Mouse (Mus musculus): ENCODE measurements at regions not wholly inside any gene's neighbourhood (a gene's known extent, or its start where the extent isn't known, plus 50 kb on each side); places are given as distances from the start of the nearest gene placed in this dataset.
"Not testable (repeated sequence)": the region's sequence is repeated elsewhere in the genome, so short reads cannot be mapped to it uniquely, and the experiment has no call there.

DNA sequence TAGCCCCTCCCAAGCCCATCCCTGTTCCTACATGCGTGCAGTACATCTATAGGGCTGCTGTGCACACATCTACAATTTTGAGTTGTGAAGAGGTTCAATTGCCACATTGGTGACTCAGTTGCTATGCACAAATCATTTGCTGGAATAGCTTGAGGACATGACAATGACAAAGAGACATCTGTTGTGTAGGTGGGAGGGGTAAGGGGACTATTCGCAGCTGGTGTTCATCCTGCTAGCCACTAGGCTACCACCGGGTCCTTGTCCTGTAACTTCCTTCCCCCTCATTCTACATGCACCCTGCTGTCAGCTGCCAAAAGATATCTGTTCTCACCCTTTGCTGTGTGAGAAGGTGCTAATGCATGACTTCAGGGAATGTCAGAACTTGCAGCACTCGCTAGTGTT lies 1117.7 kb upstream of the Arrdc3 start:
- Histone ChIP-seq H3K4me3 (no peak overlapping the region), H3K27ac (no peak overlapping the region)
- DNase-seq (ENCODE audit: low spot score in 2 of 2) = no peak
- no peak for TF ChIP-seq CTCF (conservative IDR thresholded peaks at IDR 0.05)

DNA sequence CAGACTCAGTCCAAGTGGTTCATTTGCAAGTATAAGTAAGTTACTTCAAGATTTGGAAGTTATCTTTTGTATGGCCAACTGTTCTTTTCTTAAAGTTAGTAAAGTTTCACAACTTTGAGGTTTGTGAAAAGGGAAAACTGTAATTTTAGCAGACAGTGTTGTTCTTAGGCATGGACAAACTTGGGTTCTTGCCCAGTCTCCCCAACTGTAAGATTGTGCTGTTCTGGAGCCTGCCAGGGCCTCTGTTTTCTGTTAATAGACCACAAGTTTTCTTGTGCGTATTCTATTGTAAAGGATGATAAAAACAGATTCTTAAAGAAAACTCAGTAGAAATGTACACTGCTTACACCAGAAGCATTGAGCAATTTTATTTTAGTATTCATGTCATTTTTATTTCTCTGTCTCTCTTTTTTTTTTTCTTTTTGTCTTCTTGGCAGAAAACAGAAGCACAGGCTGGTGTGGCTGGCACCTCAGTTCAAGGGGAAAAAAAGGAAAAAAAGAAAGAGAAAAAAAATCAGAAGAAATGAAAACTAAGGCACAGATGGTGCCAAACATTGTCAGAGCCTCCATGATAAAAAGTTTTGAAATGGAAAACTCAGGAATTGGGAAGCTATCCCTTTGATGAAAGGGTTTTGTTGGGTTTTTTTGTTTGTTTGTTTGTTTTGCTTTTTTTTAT lies 1098.1 kb upstream of the Arrdc3 start:
- Histone ChIP-seq H3K4me3 (no peak overlapping the region), H3K27ac (no peak overlapping the region)
- peak in 1 of 2 experiments; percentile 10 for DNase-seq (ENCODE audit: low spot score in 2 of 2)
- TF ChIP-seq CTCF (conservative IDR thresholded peaks at IDR 0.05) = no peak

DNA sequence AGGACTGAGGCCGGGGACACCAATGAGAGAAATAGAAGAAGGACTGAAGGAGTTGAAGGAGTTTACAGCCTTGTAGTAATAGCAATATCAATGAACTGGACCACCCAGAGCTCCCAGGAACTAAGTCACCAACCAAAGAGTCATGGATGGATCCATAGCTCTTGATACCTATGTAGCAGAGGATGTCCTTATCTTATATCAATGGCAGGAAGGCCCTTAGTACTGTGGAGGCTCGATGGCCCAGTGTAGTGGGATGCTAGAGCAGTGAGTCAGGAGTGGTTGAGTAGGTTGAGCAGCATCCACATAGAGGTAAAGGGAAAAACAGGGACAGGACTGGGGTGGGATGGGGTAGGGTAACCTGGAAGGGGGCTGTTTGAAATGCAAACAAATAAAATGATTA lies 1081.6 kb upstream of the Arrdc3 start:
- no peak overlapping the region for H3K27ac ChIP-seq
- no peak for TF ChIP-seq CTCF (conservative IDR thresholded peaks at IDR 0.05)
- H3K4me3 ChIP-seq = no peak overlapping the region
- no peak for DNase-seq (ENCODE audit: low spot score in 2 of 2)

DNA sequence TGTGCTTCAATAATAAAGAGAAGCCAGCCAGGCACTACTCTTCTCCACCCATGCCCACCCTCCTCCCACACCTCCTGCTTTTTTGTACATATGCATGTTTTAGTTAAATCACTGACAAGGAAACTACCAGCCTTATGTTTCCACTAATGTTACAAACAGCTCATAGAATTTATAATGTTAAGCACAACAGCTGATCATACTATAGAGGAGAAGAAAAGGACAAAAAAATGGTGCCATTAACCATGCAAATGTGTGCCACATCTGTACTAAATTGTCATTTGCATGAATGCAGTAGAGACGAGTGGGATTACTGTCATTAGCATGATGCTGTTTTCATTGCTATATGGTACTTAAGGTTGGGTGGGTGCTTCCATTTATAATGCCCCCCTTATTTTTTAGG lies 1047.6 kb upstream of the Arrdc3 start:
- no peak for TF ChIP-seq CTCF (conservative IDR thresholded peaks at IDR 0.05)
- no peak overlapping the region for H3K4me3 ChIP-seq
- no peak overlapping the region for H3K27ac ChIP-seq
- DNase-seq (ENCODE audit: low spot score in 2 of 2) = no peak

DNA sequence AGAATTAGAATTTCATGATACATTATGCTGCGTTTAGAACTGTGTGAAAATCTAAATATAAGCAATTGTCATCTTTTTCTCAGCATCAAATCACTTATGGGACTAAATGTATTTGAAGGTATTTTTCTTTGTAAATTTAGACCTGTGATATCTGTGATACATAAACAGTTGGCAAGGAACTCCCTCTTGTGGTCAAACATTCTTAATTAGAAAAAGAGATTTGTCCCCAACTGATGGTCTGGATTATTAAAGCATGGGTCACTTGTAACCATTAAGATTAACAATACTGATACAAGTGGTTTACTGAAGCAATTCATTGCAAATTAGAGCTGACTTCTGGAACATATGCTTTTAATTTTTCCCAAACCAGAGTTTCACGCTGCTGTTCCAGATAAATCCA lies 1038.4 kb upstream of the Arrdc3 start:
- no peak for DNase-seq (ENCODE audit: low spot score in 2 of 2)
- Histone ChIP-seq H3K4me3 (no peak overlapping the region), H3K27ac (no peak overlapping the region)
- TF ChIP-seq CTCF (conservative IDR thresholded peaks at IDR 0.05) = peak; percentile 64

DNA sequence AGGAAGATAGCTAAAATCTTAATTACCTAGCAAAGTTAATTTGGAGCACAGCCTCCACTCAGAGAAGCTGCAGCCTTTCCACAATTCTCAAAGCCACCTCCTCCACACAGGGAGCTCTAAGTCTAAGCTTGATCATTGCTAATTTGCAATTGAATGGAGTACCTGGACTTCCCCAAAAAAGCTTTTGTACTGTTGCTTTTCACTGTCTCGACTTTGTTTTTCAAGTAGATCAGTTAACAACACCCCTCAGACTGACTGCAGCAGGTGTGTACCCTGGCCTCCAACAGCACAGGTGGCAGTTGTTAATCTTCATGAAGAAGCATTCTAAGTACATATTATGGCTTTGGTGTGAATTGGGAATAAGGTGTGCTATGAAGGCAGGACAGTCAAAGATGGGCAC lies 1015.7 kb upstream of the Arrdc3 start:
- not testable (repeated sequence) for H3K4me3 ChIP-seq; DNase-seq (ENCODE audit: low spot score in 2 of 2); H3K27ac ChIP-seq

DNA sequence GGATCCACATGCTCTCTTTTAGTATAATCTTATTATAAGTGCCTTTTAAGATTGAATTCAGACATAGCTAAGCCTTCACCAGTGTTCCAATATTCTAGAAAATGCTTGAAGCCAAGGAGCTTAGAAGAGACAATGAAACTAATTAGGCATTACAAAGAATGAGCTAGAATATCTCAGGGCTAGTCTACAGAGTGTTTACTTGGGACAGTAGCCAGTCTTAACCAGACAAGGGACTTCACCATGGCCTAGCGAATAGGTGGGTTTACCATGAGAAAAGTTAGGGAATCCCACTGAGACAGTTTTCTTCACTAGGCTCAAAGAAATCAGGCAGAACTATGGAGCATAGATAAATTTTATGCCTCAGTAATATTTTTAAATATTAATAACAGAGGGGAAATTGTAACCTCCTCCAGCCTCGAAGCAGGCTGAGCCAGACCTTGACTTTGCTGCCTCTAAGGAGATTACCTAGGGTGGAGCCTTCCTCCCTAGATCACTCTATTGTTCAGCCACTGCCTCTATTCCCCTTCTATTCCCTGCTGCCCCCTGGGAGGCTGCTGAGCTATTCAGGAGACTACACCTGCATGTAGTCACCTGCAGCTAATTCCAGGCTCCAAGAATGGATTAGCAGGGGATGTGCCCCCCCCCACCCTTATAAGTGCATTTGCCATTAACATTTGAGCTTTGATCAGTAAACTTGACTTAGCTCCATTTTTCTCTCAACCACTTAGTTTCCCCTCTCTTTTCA lies 1014.5 kb upstream of the Arrdc3 start:
- Histone ChIP-seq H3K4me3 (no peak overlapping the region), H3K27ac (no peak overlapping the region)
- no peak for TF ChIP-seq CTCF (conservative IDR thresholded peaks at IDR 0.05)
- DNase-seq (ENCODE audit: low spot score in 2 of 2) = no peak

DNA sequence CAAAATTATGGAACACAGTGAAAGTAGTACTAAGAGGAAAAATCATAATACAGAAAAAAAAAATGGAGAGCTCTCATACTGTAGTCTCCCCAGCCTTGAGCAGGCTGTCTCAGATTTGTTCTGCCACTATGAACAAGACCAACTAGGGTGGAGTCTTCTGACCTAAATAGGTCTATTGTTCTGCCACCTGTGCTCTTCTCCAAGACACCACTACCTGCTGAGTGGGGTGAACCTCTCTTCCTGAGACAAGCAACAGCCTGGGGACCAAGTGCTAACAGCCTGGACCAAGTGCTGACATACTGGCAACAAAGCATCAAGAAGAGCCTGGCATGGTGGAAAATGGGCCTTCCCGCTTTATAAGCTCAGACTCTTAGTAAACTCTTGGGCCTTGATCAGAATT lies 1003.0 kb upstream of the Arrdc3 start:
- no peak for TF ChIP-seq CTCF (conservative IDR thresholded peaks at IDR 0.05)
- no peak for DNase-seq (ENCODE audit: low spot score in 2 of 2)
- no peak overlapping the region for H3K4me3 ChIP-seq
- H3K27ac ChIP-seq = no peak overlapping the region

DNA sequence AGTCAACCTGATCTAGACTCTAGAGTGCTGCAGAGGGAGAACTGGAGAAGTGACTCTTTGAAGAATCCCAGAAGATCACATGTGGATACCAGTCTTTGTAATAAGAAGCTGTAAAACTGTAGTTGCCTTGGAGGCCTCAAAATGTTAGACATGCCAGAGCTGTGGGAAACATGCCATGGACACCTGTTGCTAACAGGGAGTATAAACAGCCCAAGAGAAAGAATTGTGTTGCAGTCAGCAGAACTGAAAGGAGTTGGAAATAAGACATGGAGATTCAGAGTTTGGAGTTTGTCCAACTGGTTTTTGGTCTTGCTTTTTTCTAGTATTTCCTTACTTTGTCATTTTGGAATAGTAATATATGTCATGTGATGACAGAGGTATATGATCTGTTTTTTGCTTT lies 997.2 kb upstream of the Arrdc3 start:
- no peak overlapping the region for H3K4me3 ChIP-seq
- no peak for TF ChIP-seq CTCF (conservative IDR thresholded peaks at IDR 0.05)
- DNase-seq (ENCODE audit: low spot score in 2 of 2) = no peak
- H3K27ac ChIP-seq = no peak overlapping the region

DNA sequence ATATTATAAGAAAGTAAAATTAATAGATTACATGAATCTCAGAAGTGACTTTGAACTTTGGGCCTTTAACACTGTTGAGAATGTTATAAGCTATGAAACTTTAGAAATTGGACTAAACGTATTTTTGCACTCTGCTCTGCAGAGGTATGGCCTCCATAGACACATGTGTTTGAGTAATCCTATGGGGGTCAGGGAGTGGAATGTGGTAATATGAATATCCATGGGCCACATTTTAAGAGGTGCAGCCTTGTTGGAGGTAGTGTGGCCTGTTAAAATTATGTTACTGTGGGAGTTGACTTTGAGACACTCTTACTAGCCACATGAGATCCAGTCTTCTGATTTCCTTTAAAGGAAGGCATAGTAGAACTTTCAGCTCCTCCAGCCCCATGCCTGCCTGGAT lies 996.8 kb upstream of the Arrdc3 start:
- no peak overlapping the region for H3K4me3 ChIP-seq
- no peak overlapping the region for H3K27ac ChIP-seq
- no peak for DNase-seq (ENCODE audit: low spot score in 2 of 2)
- TF ChIP-seq CTCF (conservative IDR thresholded peaks at IDR 0.05) = no peak

All from layer of hippocampus, adult 2 months (tissue).